Mouse (Mus musculus) cortical plate, adult 2 months (tissue): ENCODE results near the gene Kitl.

ENCODE experiments used
- CTCF ChIP-seq: fragments of 200-500 bp; IDR thresholded peaks from 2 replicates; pipeline ENCODE4 v1.5.1; 2011; ENCODE audit warnings: mild to moderate bottlenecking, control low read depth, low read length; ENCODE audit not compliant: insufficient read depth; ENCODE audit errors: extremely low read depth
- POLR2A ChIP-seq: fragments of 200-500 bp; IDR thresholded peaks from 2 replicates; pipeline ENCODE4 v1.6.1; 2011; ENCODE audit warnings: mild to moderate bottlenecking, low read length, control low read depth; ENCODE audit not compliant: insufficient read depth; ENCODE audit errors: extremely low read depth

DNA sequence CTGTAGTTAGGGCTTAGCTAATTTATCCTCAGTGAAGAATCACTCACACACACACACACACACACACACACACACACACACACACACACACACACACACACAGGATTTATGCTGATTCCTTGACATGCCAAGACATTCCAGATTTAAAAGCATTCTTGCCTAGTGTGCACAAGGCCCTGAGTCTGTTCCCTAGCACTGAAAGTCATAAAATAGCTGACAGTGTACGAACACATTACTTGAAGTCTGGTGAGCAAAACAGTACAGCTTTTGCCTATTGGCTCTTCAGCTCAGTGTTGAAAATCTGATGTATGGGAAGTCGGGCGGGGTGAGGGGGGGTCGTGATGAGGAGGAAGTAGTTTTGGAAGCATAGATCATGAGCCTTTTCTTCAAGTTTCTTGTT is 37.5 kb downstream of the Kitl start:
- no peak for TF ChIP-seq CTCF
- TF ChIP-seq POLR2A: no peak
